Mouse (Mus musculus): ENCODE results near the gene Olfr1390.

DNA sequence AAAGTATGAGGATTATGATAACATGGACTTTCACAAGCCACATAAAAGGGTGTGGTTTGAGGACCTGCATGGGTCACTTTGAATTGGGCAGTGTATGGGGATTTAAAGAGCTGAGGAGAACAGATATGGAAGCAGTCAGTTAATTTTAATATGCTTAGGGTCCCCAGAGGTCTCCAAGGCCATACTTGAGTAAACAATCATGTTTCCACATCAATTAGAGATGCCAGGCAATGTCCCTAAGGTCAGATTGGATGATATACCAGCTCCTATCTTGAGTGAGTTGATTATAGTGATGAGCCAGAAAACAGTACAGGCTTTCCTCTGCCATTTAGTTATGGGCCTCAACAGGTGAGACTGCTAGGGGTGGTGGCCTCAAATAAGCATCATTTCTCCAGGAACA lies 30.5 kb upstream of the Olfr1390 start, which contains the start of gene Olfr10:
- TF ChIP-seq CTCF (conservative IDR thresholded peaks at IDR 0.05; ENCODE audit: insufficient read depth, insufficient read length, low read depth, low read length) (no peak), POLR2A (IDR thresholded peaks at IDR 0.05; ENCODE audit: low read depth, low read length) (no peak)

All from kidney, adult 2 months (tissue).